Mouse (Mus musculus) left cerebral cortex, postnatal 25 days (tissue): ENCODE results near the gene Macrod2. TPM values are rescaled to one million over a fixed set of nuclear protein-coding genes. Genes with fewer than 3 reads are reported as not detected.
"Not testable (repeated sequence)": the region's sequence is repeated elsewhere in the genome, so short reads cannot be mapped to it uniquely, and the experiment has no call there.

ENCODE experiments used
- DNase-seq, 2 experiments: peaks; one replicate each; pipeline ENCODE4 v3.0.0; 2022; ENCODE audit warnings: low spot score in 2 of 2, mixed read lengths in 1 of 2
- intact Hi-C: fragments of 180-260 bp; cut with DNase I; formaldehyde crosslinking; loops from one replicate; pipeline ENCODE4 v1.15.1; 2025
- total RNA-seq, 2 experiments: library from RNA; stranded (reverse); gene quantifications; 2 replicates each; pipeline ENCODE4 v1.2.3; 2021

Gene Macrod2
- total RNA-seq, 2 experiments from 2014 or later = 50.3 to 61.6 TPM

DNA sequence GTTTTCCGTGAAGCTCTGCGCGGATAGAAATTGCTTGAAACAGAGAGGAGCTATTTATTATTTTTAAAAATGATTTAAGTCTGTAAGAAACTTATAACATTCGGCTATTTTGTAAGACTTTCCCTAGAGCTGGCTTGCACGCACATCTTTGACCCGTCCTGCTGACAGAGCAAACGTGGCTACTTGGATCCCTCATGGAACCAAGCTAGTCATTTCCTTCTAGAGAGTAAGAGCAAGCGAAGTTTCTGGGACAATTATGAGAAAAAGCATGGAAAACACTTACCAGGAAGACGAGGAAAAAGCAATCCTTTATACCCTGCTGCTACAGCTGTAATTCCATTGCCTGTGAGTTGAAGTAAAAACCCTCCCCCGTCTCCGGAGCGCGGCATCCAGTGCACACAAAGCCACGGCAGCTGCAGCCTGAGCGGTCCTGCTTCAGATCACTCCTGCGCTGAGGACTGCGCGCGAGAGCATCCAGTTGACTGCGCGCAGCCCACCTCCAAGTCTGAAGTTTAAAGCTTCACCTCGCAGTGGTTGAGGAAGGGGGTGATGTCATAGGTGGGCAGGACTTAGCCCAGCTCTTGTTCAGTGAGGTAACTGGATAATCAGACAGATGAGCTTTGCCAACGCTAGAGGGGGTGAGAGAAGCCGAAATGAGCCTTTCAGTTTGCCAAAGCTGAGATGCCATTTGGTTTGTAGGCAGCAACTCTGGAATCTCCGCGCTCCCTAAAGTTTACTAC is 276.0 kb downstream of the Macrod2 start, which contains the start of gene Flrt3:
TSS of gene Flrt3 (minus strand) at position 507 of the 740 bp plus-strand sequence.
- DNase-seq = peak; percentile 92 to 99
- intact Hi-C loops = loop anchor here (2.0 to 5.0 kb wide), 3 partner anchors 338 to 1581 kb away; no protein-coding TSS in a partner anchor

- intact Hi-C loops = loop anchor here (5.0 kb wide), 2 partner anchors 724 to 1579 kb away; no protein-coding TSS in a partner anchor
- no peak for DNase-seq
These were observed 278.4 kb downstream of the Macrod2 start for GRCm38 (mm10) chr2:140673466-140673865.

GRCm38 (mm10) chr2:140676728-140677127 is 281.6 kb downstream of the Macrod2 start:
- intact Hi-C loops = no loop called here
- DNase-seq = no peak

DNA sequence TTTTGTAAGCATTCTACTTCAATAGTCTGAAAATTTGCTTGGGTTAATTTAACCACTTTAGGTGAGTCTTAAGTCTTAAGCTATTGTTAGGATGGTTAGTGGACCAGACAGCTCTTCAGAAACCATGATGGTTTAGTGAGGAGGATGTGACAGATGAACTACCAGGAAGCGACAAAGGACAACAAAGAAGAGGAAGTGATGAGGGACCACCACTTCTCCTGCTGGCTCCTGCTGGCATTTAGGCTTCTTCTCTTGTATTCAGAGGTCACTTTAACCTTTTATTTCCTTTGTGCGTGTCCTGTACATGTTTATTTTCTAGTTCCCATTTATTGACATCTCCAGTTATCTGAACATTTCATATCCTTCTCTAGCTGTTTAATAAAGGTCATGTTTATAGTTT is 295.8 kb downstream of the Macrod2 start:
- DNase-seq = no peak
- intact Hi-C loops = no loop called here

GRCm38 (mm10) chr2:140691403-140691802 is 296.3 kb downstream of the Macrod2 start:
- intact Hi-C loops = no loop called here
- no peak for DNase-seq

- intact Hi-C loops = no loop called here
- DNase-seq = no peak
These were observed 297.4 kb downstream of the Macrod2 start for GRCm38 (mm10) chr2:140692461-140692860.

DNA sequence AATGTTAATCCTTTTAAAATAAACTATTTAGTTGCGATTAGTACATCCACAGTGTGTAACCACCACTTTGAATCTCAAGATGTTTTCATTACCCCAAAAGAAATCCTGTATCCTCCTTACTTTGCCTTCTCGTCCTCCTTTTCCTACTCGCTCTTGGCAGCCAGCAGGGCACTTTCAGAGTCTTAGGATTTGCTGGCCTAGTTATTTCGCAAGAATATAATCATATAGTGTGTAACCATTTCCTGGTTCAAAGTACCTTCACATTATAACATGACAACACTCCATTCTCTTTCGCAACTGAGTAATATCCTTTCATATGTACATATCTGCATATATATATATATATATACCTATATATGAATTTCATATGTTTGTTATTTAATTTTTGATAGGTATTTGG is 298.7 kb downstream of the Macrod2 start:
- DNase-seq = no peak
- intact Hi-C loops = no loop called here

GRCm38 (mm10) chr2:140698585-140698984 is 303.5 kb downstream of the Macrod2 start:
- intact Hi-C loops = no loop called here
- no peak for DNase-seq

- intact Hi-C loops = no loop called here
- no peak for DNase-seq
These were observed 308.3 kb downstream of the Macrod2 start for GRCm38 (mm10) chr2:140703377-140703776.

DNA sequence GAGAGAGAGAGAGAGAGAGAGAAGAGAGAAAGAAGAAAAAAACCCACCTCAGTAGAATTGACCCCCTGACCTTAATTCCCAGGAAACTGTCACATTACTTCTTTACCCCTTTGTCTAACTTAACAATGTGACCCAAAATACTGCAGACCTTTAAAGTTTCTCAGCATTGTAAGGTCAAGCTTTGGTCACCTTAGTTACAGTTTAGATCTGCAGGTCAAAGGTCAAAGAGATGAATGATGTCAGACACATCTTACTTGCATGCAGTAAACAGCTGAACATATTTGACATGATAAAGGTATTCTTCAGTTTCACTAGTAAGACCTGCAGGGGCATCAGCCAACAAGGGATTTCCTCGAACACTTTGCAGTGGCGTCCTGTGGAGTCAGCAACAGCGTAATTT is 309.0 kb downstream of the Macrod2 start:
- intact Hi-C loops = no loop called here
- no peak for DNase-seq

DNA sequence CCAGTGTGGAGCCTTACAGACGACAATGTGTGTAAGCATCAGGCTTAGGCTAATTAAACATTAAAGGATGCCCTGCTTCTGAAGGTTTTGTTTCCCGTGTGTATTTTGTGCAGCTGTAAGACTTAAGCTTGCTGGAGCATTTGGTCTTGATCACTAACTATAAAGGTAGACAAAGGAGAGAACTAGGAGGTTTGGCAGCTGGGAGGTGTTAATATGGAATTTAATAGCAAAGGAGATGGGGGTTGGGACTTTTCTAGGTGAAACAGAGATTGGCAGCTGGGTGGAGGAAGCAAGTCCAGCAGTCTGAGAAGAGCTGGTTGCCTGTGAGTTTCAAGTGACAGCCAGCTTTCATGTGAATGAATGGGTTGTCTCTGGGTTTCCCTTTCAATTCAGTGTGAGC is 310.2 kb downstream of the Macrod2 start:
- intact Hi-C loops = no loop called here
- no peak for DNase-seq

DNA sequence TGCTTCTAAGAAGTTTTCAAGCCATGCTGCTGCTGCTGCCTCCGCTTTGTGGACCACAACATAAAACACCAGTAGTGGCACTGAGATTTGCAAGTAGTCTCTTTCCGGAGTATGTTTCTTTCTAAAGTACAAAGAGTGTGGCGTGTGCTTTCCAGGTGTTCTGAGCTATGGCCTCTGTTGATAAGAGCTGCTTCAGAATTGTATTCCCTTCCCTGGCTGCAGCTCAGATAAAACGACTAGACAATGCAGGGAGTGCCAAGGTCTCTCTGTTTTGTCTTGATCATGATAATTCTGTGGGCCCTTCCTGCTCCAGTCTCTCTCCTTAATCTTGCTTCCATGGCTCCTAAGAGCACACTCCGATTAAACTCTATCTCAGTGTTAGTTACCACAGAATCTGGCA is 312.4 kb downstream of the Macrod2 start:
- DNase-seq = no peak
- intact Hi-C loops = no loop called here

- DNase-seq = no peak
- intact Hi-C loops = no loop called here
These were observed 320.7 kb downstream of the Macrod2 start for GRCm38 (mm10) chr2:140715822-140716221.

- no peak for DNase-seq
- intact Hi-C loops = no loop called here
These were observed 322.3 kb downstream of the Macrod2 start for GRCm38 (mm10) chr2:140717407-140717806.

DNA sequence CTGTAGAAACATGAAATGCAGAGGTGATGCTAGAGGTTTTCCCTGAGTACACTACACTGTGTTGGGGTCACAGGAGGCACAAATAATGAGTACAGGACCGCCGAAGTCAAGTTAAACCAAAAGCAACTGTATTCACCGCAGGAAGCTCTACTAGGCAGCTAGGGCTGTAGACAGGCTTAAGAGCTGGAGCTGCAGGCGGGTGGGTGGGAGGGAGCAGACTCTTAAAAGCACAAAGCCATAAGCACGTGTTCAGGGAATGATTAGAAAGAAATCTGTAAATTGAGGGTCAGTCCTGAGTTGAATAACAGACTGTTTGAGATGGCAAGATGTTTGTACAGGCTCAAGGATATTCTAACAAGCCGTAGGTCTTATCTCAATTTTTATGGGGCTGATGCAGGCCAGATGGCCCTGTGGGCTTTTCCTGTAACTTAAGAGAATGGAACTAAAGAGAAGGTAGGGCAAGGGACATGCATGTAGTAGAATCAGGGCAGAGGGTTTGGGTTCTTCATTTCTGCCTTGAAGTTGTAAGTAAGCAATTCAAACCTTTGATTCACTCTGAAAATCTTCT is 337.6 kb downstream of the Macrod2 start:
- DNase-seq = no peak
- intact Hi-C loops = no loop called here

DNA sequence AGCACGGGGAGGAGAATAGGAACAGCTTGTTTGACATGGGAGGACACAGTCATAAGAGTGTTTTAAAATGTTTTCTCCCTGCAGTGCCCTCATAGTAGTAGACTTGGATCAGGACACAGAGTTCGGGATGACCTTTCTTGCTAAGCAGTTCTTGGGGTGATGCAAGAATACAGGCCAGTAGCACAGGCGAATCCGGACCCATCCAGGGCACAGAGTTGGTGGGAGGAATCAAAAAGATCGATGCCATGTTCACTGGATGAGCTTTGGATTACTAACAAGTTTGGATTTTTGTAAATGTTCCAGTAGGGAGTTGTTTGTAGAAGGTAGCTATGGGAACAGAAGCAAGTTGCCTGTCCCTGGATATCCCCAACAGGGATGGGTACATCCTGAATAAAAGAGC is 345.4 kb downstream of the Macrod2 start:
- DNase-seq = no peak
- intact Hi-C loops = no loop called here

GRCm38 (mm10) chr2:140742954-140743353 is 347.8 kb downstream of the Macrod2 start:
- intact Hi-C loops, DNase-seq: not testable (repeated sequence)

DNA sequence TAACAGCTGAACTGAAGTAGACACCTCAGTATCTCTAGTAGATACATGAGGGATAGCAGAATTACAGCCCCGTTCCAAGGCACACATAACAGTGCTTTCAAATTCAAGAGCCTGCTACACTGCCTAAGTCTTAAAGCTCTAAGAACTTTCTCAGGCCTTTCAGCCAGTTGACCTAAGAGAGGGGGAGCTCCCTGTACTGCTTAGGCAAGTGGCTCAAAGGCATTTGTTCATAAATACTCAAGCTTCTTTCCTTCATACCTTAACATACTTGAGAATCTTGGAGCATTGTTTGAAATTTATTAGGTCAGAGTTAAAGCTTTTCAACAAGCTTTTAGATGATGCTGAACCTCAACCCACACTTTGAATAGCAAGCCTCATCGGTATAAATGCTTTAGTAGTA is 363.8 kb downstream of the Macrod2 start:
- DNase-seq = no peak
- intact Hi-C loops = no loop called here

- intact Hi-C loops = no loop called here
- DNase-seq = no peak
These were observed 364.6 kb downstream of the Macrod2 start for GRCm38 (mm10) chr2:140759732-140760131.

- intact Hi-C loops = no loop called here
- DNase-seq = peak in 1 of 2 experiments; percentile 79
These were observed 365.0 kb downstream of the Macrod2 start for GRCm38 (mm10) chr2:140760137-140760536.
